Mouse (Mus musculus) retina, embryonic 14.5 days (tissue): ENCODE measurements at regions not wholly inside any gene's neighbourhood (a gene's known extent, or its start where the extent isn't known, plus 50 kb on each side); places are given as distances from the start of the nearest gene placed in this dataset.

Source experiments
- DNase-seq: peaks from one replicate; pipeline ENCODE4 v3.0.0-alpha.2; 2015; ENCODE audit warnings: low spot score

DNA sequence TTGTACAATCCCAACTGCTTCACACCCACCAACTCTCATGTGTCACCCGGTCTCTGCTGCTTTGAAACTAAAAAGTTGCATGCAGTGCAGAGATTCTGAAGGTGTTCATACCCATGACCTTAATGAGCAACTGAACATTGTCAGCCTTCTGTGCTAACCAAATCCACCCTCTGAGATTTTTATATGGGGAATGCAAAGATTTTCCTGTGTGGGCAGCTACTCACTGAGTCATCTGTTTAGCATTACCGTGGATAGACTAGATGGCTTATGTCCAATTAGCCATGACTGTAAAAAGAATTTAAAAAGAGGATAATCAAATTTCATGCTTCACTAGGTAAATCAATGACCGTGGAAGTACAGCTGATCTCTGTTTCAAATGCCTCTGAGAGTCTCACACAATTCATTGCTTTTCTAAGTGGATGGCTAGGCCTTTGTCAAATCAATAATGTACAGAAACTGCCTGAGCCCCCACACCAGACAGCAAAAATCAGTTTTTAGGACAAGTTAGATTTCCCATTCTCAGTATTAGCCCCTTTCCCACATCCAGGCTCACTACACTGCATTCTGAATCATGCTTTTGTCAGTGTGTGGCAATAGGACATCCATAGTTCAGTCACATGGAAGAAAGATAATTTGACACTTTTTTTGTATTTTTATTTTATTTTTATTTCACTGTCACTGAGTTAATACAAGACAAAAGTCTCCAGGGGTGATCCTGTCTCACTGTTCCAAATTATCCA, 781.8 kb upstream of the Ins1 start:
- peak; percentile 89 for DNase-seq
